Mouse (Mus musculus) small intestine, adult 2 months (tissue): ENCODE measurements around the gene Nkpd1.

Source experiments
- CTCF ChIP-seq: fragments of 200-500 bp; IDR thresholded peaks from 2 replicates; pipeline ENCODE4 v1.5.1; 2012; ENCODE audit warnings: low read depth, mild to moderate bottlenecking, control low read depth, inconsistent platforms, low read length, moderate library complexity, mixed read lengths; ENCODE audit not compliant: insufficient replicate concordance, insufficient read length; ENCODE audit errors: extremely low read depth
- POLR2A ChIP-seq: fragments of 200-500 bp; IDR thresholded peaks from 2 replicates; pipeline ENCODE4 v1.6.1; 2012; ENCODE audit warnings: low read depth, mild to moderate bottlenecking, control low read depth, inconsistent platforms, low read length, moderate library complexity

DNA sequence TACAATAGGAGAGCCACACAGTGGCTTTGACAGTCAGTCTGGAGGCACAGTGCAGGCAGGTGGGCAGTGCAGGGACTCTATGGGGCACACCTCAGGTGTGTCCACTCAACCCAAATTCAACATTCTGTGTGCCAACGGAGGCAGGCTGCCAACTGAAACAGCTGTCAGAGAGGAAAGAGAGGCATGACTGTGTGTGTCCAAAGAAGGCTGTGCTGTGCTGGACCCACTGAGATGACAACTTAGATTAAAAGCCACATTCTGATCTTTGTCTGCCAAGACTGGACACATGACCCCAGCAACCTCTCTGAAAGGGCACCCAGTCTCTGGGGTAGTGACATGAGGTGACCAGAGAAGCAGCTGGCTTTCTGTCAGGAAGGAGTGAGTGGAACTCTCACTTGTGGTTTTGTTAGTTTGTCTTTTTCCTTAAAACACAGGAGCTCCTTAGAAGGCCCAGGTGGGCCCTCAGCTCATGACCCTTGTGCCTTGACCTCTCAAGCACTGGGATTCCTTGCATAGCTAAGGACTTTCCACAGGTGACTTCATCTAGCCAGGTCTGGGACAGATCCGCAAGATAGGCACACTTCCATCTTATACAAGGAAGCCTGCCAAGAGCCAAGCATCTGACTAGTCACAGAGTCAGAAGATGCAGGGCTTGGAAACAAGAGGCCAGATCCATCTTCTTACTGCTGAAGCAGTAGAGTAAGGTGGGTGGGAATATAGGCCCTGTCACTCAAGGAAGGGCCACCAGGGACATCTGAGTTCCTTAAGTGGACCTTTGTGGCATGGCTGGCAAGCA, 23.3 kb downstream of the Nkpd1 start:
- TF ChIP-seq CTCF (no peak), POLR2A (no peak)
